In the genomic region with DNA sequence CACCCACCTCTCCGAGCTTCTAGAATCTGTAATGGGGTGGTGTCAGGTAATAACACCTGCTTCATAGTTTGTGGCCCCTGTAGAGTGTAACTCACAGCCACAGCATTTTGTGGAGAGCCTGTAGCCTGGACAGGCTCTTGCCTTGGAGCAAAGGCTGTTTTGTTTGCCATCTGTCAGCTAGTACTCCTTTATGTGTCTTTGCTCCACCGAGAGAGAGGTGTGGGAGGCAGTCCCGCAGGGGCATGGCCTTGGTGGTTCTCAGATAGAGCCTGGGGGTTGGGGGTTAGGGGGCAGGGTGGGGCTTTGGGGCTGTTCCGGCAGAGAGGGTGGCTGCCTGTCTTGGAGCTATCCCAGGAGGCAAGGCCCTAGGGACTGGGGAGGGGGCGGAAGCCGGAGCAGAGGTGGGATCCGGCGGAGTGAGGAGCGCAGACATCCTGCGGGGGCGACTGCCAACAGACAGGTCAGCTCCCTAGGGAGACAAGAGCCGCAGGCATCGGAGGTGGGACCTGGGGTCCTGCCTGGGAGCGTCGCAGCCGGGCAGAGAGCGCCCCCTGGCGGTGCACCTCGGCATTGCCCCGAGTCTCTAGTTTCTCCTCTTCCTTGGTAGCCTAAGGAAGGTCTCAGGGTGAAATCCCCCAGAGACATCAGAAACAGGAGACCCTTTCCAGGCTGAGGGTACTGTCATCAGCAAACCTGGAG, we compare ENCODE assay signal across 7 mouse cellular contexts. TPM values are rescaled to one million over a fixed set of nuclear protein-coding genes. Genes with fewer than 3 reads are reported as not detected.
A peak's percentile ranks its signal among the peaks of the same experiment; 100 is the strongest.
DNase-seq lines count a peak whose midpoint lies in the region; ATAC-seq and TF ChIP-seq lines count a peak whose summit lies in the region.

No protein-coding gene starts in this region.

- CTCF ChIA-PET in Patski (lab: Charles Lee), result interaction anchor here (0.6 to 2.0 kb wide), 24 partner anchors 9 to 561 kb away, joined by 3 to 7 read pairs (median 3); no protein-coding TSS in a partner anchor

- POLR2A ChIA-PET in Patski (lab: Charles Lee), result no interaction called here

- H3K36me3 ChIP-seq in CH12.LX (replicated peaks in 1 of 2; ENCODE audit: control insufficient read depth in 1 of 2, insufficient read depth in 1 of 2, low read length in 1 of 2), result no peaks in the 10 kb centered on the region
- H3K36me3 ChIP-seq in intestine, postnatal 0 days (ENCODE audit: control insufficient read depth, insufficient read depth), result no peaks in the 10 kb centered on the region

- in situ Hi-C loops in CH12.LX (cut with MboI; ENCODE audit: low pct_ligation_motif_present, low pct_unique_long_range_greater_than_20kb, low sequenced_read_pairs), result loop anchor here (10.0 kb wide), 2 partner anchors 451 to 561 kb away; no protein-coding TSS in a partner anchor
- in situ Hi-C loops in Patski (cut with MboI; ENCODE audit: low pct_unique_long_range_greater_than_20kb), result loop anchor here (5.0 kb wide), 2 partner anchors 453 to 558 kb away; no protein-coding TSS in a partner anchor

- H3K27me3 ChIP-seq in CH12.LX (replicated peaks) (no peaks in the 10 kb centered on the region), Patski (no peaks in the 10 kb centered on the region)
- H3K27me3 ChIP-seq in intestine, postnatal 0 days (replicated peaks; ENCODE audit: control insufficient read depth, insufficient read depth, low read length), result peaks cover 42% of the 10 kb centered on the region

- TF ChIP-seq POLR2A in CH12.LX (IDR thresholded peaks at IDR 0.05; ENCODE audit: low read depth, low read length), result no peak

- no peaks in the 10 kb centered on the region for H3K79me2 ChIP-seq in CH12.LX (replicated peaks; ENCODE audit: control insufficient read depth, extremely low read depth, insufficient read depth, poor library complexity, severe bottlenecking)

- no peaks in the 10 kb centered on the region for H3K9me3 ChIP-seq in CH12.LX (replicated peaks; ENCODE audit: low read length)
- H3K9me3 ChIP-seq in intestine, postnatal 0 days (ENCODE audit: control insufficient read depth), result no peaks in the 10 kb centered on the region

- no peak overlapping the region for H3K4me3 ChIP-seq in CH12.LX (replicated peaks in 1 of 3; ENCODE audit: low read depth in 2 of 3, low read length in 2 of 3, poor library complexity in 1 of 3)
- H3K4me3 ChIP-seq in intestine, postnatal 0 days (ENCODE audit: low read depth, low read length), result no peak overlapping the region

- dilution Hi-C loops in CH12.LX (cut with MboI; ENCODE audit: extremely low pct_ligation_motif_present, extremely low pct_unique_long_range_greater_than_20kb, low sequenced_read_pairs), result no loop called here

- WGBS in intestine, postnatal 0 days, result 4% methylated on average over 19 of the region's 20 CpGs

- peaks cover 0 to 26% of the 10 kb centered on the region in 2 experiments; a peak in 2 of 4 replicates for H3K4me1 ChIP-seq in CH12.LX (ENCODE audit: control insufficient read depth in 1 of 2, insufficient read depth in 2 of 2)
- no peaks in the 10 kb centered on the region for H3K4me1 ChIP-seq in intestine, postnatal 0 days (replicated peaks; ENCODE audit: control insufficient read depth, insufficient read depth, low read length)

- H3K4me2 ChIP-seq in CH12.LX (ENCODE audit: insufficient read depth, low read depth, poor library complexity, severe bottlenecking), result peak overlapping the region; percentile 70; the same call in 1 of the 2 replicates
- 0 out of 2 replicates have a peak overlapping the region, but pooled peaks have one; percentile 21 for H3K4me2 ChIP-seq in intestine, postnatal 0 days (replicated peaks; ENCODE audit: low read depth)

- DNase-seq in CH12.LX (ENCODE audit: extremely low read depth), result peak; percentile 48
- DNase-seq in Patski (ENCODE audit: low read depth, low spot score), result no peak
- DNase-seq in embryo, embryonic 11 days, result peak; percentile 76
- peak; percentile 71 to 79 for DNase-seq in heart, adult 18-20 months
- peak; percentile 57 for DNase-seq in lung, postnatal 10 days
- DNase-seq in spleen, adult 12 weeks (ENCODE audit: low spot score), result peak; percentile 21

- no peak for TF ChIP-seq EP300 in CH12.LX (IDR thresholded peaks at IDR 0.05; ENCODE audit: low read length)

- no peak overlapping the region for H3K9ac ChIP-seq in CH12.LX (ENCODE audit: insufficient read depth, low read depth)
- H3K9ac ChIP-seq in intestine, postnatal 0 days (ENCODE audit: low read depth, low read length), result no peak overlapping the region

- ATAC-seq in Patski, result peak; percentile 29
- ATAC-seq in intestine, postnatal 0 days, result no peak

- H3K27ac ChIP-seq in CH12.LX (ENCODE audit: insufficient read depth, low read depth), result no peak overlapping the region
- H3K27ac ChIP-seq in intestine, postnatal 0 days (ENCODE audit: low read depth, low read length), result no peak overlapping the region

- peak; percentile 90 to 91 for TF ChIP-seq CTCF in CH12.LX (conservative IDR thresholded peaks at IDR 0.05 in 1 of 2, IDR thresholded peaks at IDR 0.05 in 1 of 2; ENCODE audit: low read depth in 2 of 2, low read length in 2 of 2)
- peak; percentile 99 for TF ChIP-seq CTCF in Patski (IDR thresholded peaks at IDR 0.05)
- peak; percentile 95 for TF ChIP-seq CTCF in intestine, postnatal 0 days (IDR thresholded peaks at IDR 0.05; ENCODE audit: low read depth)

- TF ChIP-seq RAD21 in CH12.LX (IDR thresholded peaks at IDR 0.05; ENCODE audit: low read depth, low read length), result peak; percentile 94

TF ChIP-seq in CH12.LX, 34 proteins besides CTCF, POLR2A, EP300 and RAD21:
- TF ChIP-seq MEF2A (IDR thresholded peaks at IDR 0.05; ENCODE audit: borderline replicate concordance, low read depth, low read length) (0 out of 2 replicates have a peak, but pooled peaks have one; percentile 29), NRF1 (IDR thresholded peaks at IDR 0.05; ENCODE audit: low read depth, low read length) (no peak), ELF1 (IDR thresholded peaks at IDR 0.05; ENCODE audit: low read depth, low read length) (no peak), SMC3 (IDR thresholded peaks at IDR 0.05; ENCODE audit: low read depth, low read length) (peak; percentile 96), SIN3A (IDR thresholded peaks at IDR 0.05; ENCODE audit: low read length) (no peak), MAZ (IDR thresholded peaks at IDR 0.05; ENCODE audit: low read depth, low read length) (no peak), ZMIZ1 (IDR thresholded peaks at IDR 0.05; ENCODE audit: low read depth, low read length) (no peak), MAFK (IDR thresholded peaks at IDR 0.05; ENCODE audit: insufficient replicate concordance, low read length) (no peak), USF2 (conservative IDR thresholded peaks at IDR 0.05; ENCODE audit: low read depth, low read length) (no peak), CHD2 (IDR thresholded peaks at IDR 0.05; ENCODE audit: low read length) (no peak), E2F4 (IDR thresholded peaks at IDR 0.05; ENCODE audit: insufficient replicate concordance, low read depth, low read length) (no peak), NELFE (IDR thresholded peaks at IDR 0.05; ENCODE audit: low read depth, low read length) (0 out of 2 replicates have a peak, but pooled peaks have one; percentile 9), USF1 (IDR thresholded peaks at IDR 0.05; ENCODE audit: low read depth, low read length) (no peak), ZC3H11A (IDR thresholded peaks at IDR 0.05; ENCODE audit: low read depth, low read length) (peak; percentile 72)

RNA-seq across cellular contexts. Expression of gene Lhx2, which starts 36.7 kb away (rescaled TPM):
- total RNA-seq in CH12.LX (2012; rRNA removed), result 0.34 and 0.59 TPM in 2 replicates
- 0.18 and 0.24 TPM in 2 replicates for total RNA-seq in CH12.LX (2014; rRNA removed)
- polyA plus RNA-seq in CH12.LX (2012; ENCODE audit: insufficient read length, low read depth), result 0.45 and 0.47 TPM in 2 replicates
- polyA plus RNA-seq in Patski (2021), result 4.3 TPM
- total RNA-seq in heart, adult 18-20 months (2021), result not detected
- not detected in 2 replicates for polyA plus RNA-seq in intestine, postnatal 0 days (2015; fragmentation: Nextera tagmentation; extraction: Ambion mirVana)
